Mouse (Mus musculus) kidney, postnatal 36 days (tissue): ENCODE data around the gene Gm597.

Experiments used
- DNase-seq, 2 experiments: peaks; one replicate each; pipeline ENCODE4 v3.0.0; 2021 to 2022; ENCODE audit warnings: mixed read lengths in 2 of 2

Gene Gm597

GRCm38 (mm10) chr1:28780152-28780551, at the start of gene Gm597:
Gene Gm597 (minus strand): TSS chr1:28780252.
- DNase-seq: no peak

- DNase-seq: no peak
Observed at GRCm38 (mm10) chr1:28807689-28808088, 27.6 kb upstream of the Gm597 start.

GRCm38 (mm10) chr1:28806618-28807017, 26.6 kb upstream of the Gm597 start:
- no peak for DNase-seq

GRCm38 (mm10) chr1:28800881-28801280, 20.8 kb upstream of the Gm597 start:
- DNase-seq: no peak
